Mouse (Mus musculus): Measurements from ENCODE around the gene Naa35. TPM values are rescaled to one million over a fixed set of nuclear protein-coding genes. Genes with fewer than 3 reads are reported as not detected.

The Naa35 gene
- total RNA-seq, 4 experiments from 2014 or later: 85.3 to 111 (median 92.7) TPM

- no peak for DNase-seq (ENCODE audit: low spot score in 2 of 2)
These were observed 84.9 kb downstream of the Naa35 start for GRCm38 (mm10) chr13:59669946-59670345.

- no peak for DNase-seq (ENCODE audit: low spot score in 2 of 2)
These were observed 86.5 kb downstream of the Naa35 start for GRCm38 (mm10) chr13:59671521-59671920.

GRCm38 (mm10) chr13:59672248-59672647, 87.2 kb downstream of the Naa35 start:
- DNase-seq (ENCODE audit: low spot score in 2 of 2): no peak

- DNase-seq (ENCODE audit: low spot score in 2 of 2): no peak
These were observed 88.5 kb downstream of the Naa35 start for GRCm38 (mm10) chr13:59673597-59673996.

GRCm38 (mm10) chr13:59674215-59674614, 89.2 kb downstream of the Naa35 start:
- no peak for DNase-seq (ENCODE audit: low spot score in 2 of 2)

GRCm38 (mm10) chr13:59674761-59675150, 89.7 kb downstream of the Naa35 start:
- DNase-seq (ENCODE audit: low spot score in 2 of 2): no peak

GRCm38 (mm10) chr13:59675151-59676011, 90.3 kb downstream of the Naa35 start, which contains the start of gene Golm1:
Golm1 (minus strand) TSS chr13:59675811.
- peak in 1 of 2 experiments; percentile 32 for DNase-seq (ENCODE audit: low spot score in 2 of 2)

GRCm38 (mm10) chr13:59676316-59677229, 91.5 kb downstream of the Naa35 start:
- no peak for DNase-seq (ENCODE audit: low spot score in 2 of 2)

- DNase-seq (ENCODE audit: low spot score in 2 of 2): no peak
These were observed 94.2 kb downstream of the Naa35 start for GRCm38 (mm10) chr13:59679306-59679705.

- DNase-seq (ENCODE audit: low spot score in 2 of 2): no peak
These were observed 94.8 kb downstream of the Naa35 start for GRCm38 (mm10) chr13:59679908-59680307.

- DNase-seq (ENCODE audit: low spot score in 2 of 2): no peak
These were observed 97.6 kb downstream of the Naa35 start for GRCm38 (mm10) chr13:59682629-59683028.

- DNase-seq (ENCODE audit: low spot score in 2 of 2): no peak
These were observed 100.2 kb downstream of the Naa35 start for GRCm38 (mm10) chr13:59685236-59685635.

Other genes with a start within 250 kb of the Naa35 start
- gene Agtpbp1, start within 50 bp of the Naa35 start, total RNA-seq (2022): 100 to 1,000 TPM; 320 to 366 (median 343) TPM
- gene Golm1, start 90.6 kb downstream of the Naa35 start, total RNA-seq (2022): 10 to 100 TPM; 15.1 to 32.6 (median 20.4) TPM
- not detected for gene 4921517D22Rik, start 108.8 kb downstream of the Naa35 start, total RNA-seq (2022)
- under 1 TPM; 0.11 to 0.23 (median 0.14) TPM for gene Spata31d1a, start 125.1 kb downstream of the Naa35 start, total RNA-seq (2022)
- under 1 TPM in 2 of 4 experiments, not detected in 2; 0.07 to 0.17 TPM for gene Spata31d1b, start 127.0 kb downstream of the Naa35 start, total RNA-seq (2022)
- not detected for gene Spata31d1d, start 146.5 kb downstream of the Naa35 start, total RNA-seq (2022)
- 1 to 10 TPM in 3 of 4 experiments, under 1 TPM in 1; 0.78 to 1.8 (median 1.1) TPM for gene 1700014D04Rik, start 161.5 kb downstream of the Naa35 start, total RNA-seq (2022)
- 100 to 1,000 TPM; 134 to 159 (median 150) TPM for gene Isca1, start 184.6 kb downstream of the Naa35 start, total RNA-seq (2022)
- not detected for gene Gm49354, start 197.0 kb downstream of the Naa35 start, total RNA-seq (2022)
- 10 to 100 TPM; 58.7 to 64.0 (median 59.9) TPM for gene Tut7, start 237.9 kb downstream of the Naa35 start, total RNA-seq (2022)